Mouse (Mus musculus): ENCODE measurements around the gene Gm9936. TPM values are rescaled to one million over a fixed set of nuclear protein-coding genes. Genes with fewer than 3 reads are reported as not detected.

The Gm9936 gene
- polyA plus RNA-seq, 1 experiment from 2014 or later = 2.1 TPM

DNA sequence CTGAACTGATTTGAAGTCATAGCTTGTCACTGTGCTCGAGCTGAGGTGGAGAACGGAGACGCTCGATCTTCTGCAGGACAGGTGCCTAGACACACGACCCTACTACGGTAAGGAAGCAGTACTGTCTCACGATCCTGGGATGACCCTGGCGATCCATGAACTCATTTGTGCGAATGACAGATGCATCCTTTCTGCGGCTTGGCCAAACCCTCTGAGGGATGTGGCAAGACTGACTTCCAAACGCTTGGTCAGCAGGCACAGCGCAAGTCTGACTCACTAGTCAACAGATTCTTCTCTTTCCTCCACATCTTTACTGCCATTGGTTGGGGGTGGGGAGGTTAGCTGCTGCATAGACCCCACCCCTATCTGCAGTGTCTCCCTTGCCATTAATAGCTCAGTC, 31.1 kb downstream of the Gm9936 start:
- WGBS = 96% methylated on average over 12 of the region's 12 CpGs
- no peaks in the 10 kb centered on the region for H3K36me3 ChIP-seq
- no peak for ATAC-seq (replicated peaks)

DNA sequence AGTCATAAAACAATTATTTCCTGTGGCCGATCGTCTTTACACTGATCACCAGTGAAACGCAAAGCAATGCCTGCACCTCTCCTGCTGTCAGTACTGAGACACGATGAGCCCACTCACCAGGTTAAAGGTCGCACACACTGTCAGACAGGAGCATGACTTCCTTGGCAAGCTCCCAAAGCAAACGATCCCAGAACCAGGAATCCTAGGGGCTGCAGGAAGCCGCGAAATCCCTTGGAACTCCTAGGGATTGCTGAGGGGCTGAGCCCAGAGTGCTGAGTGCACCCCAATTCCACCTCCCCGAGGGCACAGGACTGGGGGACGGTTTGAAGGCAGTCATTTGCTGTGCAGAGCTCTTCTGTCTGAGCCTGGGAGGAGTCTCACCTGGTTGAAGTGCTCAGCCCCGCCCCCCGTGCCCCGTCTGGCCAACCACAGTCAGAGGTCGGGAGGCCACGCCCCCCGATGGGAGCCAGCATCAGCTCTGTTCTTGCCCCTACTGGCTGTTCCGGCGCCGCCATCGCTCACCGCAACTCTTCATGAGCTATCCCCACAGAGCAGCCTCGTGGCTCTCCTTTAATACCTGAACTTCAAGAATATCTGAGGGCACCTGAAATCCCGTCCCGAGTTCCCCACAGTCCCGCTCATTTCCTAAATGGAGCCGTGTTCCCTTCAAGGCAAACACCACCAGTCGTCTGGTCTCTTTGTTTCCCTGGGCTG, 32.3 kb downstream of the Gm9936 start:
- Histone ChIP-seq H3K9ac (replicated peaks) (peak overlapping the region; percentile 36), H3K4me2 (replicated peaks) (peak overlapping the region; percentile 62), H3K27me3 (no peaks in the 10 kb centered on the region), H3K9me3 (no peaks in the 10 kb centered on the region; the same call in 1 of the 2 replicates), H3K36me3 (0 out of 2 replicates have a peak, but pooled peaks cover 3% of the 10 kb centered on the region), H3K4me1 (peaks cover 15% of the 10 kb centered on the region), H3K27ac (replicated peaks) (peak overlapping the region; percentile 57; the same call in 1 of the 2 replicates), H3K4me3 (peak overlapping the region; percentile 39)
- peak; percentile 62 for ATAC-seq (replicated peaks)
- WGBS = 12% methylated on average over 27 of the region's 27 CpGs

More for the DNA sequence above, 31.1 kb downstream of the Gm9936 start:
- Histone ChIP-seq H3K4me1 (peaks cover 10% of the 10 kb centered on the region), H3K9me3 (no peaks in the 10 kb centered on the region), H3K27me3 (no peaks in the 10 kb centered on the region), H3K4me2 (replicated peaks) (no peak overlapping the region), H3K4me3 (no peak overlapping the region), H3K9ac (replicated peaks) (no peak overlapping the region), H3K27ac (replicated peaks) (no peak overlapping the region)

DNA sequence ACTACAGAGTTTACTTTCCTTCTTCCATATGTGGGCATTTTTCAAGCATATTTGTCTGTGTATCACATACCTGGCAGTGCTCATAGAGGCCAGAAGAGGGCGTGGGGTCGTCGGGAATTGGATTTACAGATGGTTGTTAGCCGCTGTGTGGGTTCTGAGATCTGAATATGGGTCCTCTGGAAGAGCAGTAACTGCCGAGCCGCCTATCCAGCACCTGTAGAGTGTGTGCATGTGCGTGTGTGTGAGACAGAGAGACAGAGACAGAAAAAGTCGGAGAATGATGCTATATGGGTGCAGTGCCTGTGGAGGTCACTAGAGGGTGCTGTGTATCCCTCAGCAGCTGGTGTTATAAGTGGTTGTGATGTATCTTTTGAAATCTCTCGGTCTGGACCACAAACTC, 34.3 kb downstream of the Gm9936 start:
- H3K4me1 ChIP-seq = peaks cover 15% of the 10 kb centered on the region
- no peak overlapping the region for H3K4me2 ChIP-seq (replicated peaks)
- ATAC-seq (replicated peaks) = no peak
- 14% methylated on average over 9 of the region's 9 CpGs for WGBS
- H3K9ac ChIP-seq (replicated peaks) = no peak overlapping the region
- H3K4me3 ChIP-seq = peak overlapping the region; percentile 1; the same call in 1 of the 2 replicates
- H3K36me3 ChIP-seq = 0 out of 2 replicates have a peak, but pooled peaks cover 3% of the 10 kb centered on the region
- H3K27ac ChIP-seq (replicated peaks) = no peak overlapping the region
- no peaks in the 10 kb centered on the region for H3K27me3 ChIP-seq
- H3K9me3 ChIP-seq = no peaks in the 10 kb centered on the region; the same call in 1 of the 2 replicates

DNA sequence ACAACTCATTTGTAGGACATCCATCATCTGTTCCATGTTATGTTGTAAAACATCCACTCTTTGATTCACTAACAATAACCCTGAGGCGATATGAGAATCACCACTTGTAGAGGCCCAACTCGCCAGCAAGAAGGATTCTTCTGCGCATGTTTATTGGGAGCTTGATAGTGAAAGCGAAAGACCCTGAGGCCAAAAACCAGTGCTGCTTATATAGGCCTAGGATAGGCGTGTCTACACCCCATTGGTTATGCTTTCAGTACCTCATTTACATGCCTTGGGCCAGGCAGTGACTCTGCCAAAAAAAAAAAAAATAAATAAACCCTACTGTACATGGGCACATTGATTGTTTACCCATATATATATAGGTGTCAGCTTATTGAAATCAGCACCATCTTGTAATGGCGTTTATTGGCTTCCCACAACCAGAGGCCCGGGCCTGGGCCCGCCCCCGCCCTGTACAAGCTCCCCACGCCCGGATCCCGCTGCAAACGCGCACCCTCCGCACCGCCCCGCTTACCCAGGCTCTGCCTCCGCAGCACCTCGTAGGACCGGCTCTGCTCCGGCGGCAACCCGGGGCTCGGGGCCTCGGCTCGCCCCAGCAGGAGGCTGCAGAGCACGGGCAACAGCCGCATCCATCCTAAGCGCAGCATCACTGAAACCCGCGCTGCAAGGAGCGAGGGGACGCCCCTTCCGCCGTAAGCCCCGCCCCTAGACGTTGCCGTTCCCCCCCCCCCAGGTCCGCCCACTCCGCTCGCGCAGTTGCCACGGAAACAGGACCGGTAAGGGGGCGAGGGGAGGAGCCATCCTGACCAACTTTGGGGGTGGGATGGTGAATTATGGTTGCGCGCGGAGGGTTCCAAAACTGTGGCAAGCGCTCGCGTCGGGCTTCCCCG, 35.4 kb downstream of the Gm9936 start, which contains the start of gene 1500011B03Rik:
TSS of gene 1500011B03Rik (minus strand) at position 673 of the 893 bp plus-strand sequence.
- H3K27ac ChIP-seq (replicated peaks) = peak within 1 kb of the TSS; percentile 83
- 7% methylated on average over 52 of the region's 53 CpGs for WGBS
- H3K4me3 ChIP-seq = peak within 1 kb of the TSS; percentile 55
- H3K4me2 ChIP-seq (replicated peaks) = peak within 1 kb of the TSS; percentile 53
- H3K36me3 ChIP-seq = 0 out of 2 replicates have a peak, but pooled peaks cover 3% of the 10 kb centered on the region
- ATAC-seq (replicated peaks) = peak; percentile 91
- peaks cover 15% of the 10 kb centered on the region for H3K4me1 ChIP-seq
- H3K9ac ChIP-seq (replicated peaks) = peak within 1 kb of the TSS; percentile 79
- H3K27me3 ChIP-seq = no peaks in the 10 kb centered on the region
- H3K9me3 ChIP-seq = no peaks in the 10 kb centered on the region; the same call in 1 of the 2 replicates

DNA sequence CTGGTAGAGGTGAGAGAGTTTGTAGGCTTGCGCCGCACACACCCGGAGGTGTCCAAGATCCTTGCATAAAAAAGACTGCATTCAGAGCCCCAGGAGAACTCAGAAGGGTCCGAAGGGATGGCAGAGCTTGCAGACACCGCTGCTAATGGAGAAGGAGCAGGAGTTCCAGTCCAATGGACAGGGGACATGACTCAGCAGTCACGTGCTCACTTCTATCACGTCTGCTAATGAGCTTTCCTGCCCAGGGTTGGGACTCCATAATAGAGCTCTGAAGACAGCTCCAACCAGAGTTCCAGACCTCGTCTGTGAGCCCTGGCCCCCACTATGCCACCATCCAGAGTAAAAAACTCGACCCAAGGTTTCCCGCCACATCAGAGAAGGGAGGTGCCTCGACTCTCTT, 40.4 kb downstream of the Gm9936 start:
- Histone ChIP-seq H3K4me3 (no peak overlapping the region), H3K4me1 (peaks cover 7% of the 10 kb centered on the region), H3K27me3 (no peaks in the 10 kb centered on the region), H3K4me2 (replicated peaks) (no peak overlapping the region), H3K9ac (replicated peaks) (no peak overlapping the region), H3K9me3 (no peaks in the 10 kb centered on the region; the same call in 1 of the 2 replicates), H3K27ac (replicated peaks) (no peak overlapping the region), H3K36me3 (0 out of 2 replicates have a peak, but pooled peaks cover 3% of the 10 kb centered on the region)
- WGBS = 74% methylated on average over 11 of the region's 11 CpGs
- no peak for ATAC-seq (replicated peaks)

DNA sequence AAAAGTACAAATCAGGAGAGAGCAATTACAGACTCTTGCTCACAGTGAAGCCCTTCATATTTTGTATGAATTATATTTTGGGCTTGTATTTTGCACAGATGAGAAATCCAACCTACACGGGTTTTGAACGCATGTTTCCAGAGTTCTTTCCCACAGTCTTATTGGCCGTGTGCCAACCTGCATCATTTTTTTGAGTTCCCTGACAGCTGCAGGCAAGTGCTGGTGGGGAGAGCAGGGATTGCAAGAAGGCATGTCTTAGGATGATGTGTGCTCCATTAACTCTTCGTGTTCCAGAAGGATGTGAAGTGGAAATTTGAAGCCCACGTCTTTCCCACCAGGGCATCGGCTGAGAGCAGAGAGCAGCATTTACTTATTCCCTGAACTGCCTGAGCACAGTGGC, 41.9 kb downstream of the Gm9936 start:
- Histone ChIP-seq H3K4me3 (no peak overlapping the region), H3K36me3 (0 out of 2 replicates have a peak, but pooled peaks cover 3% of the 10 kb centered on the region), H3K27me3 (no peaks in the 10 kb centered on the region), H3K9me3 (no peaks in the 10 kb centered on the region; the same call in 1 of the 2 replicates), H3K9ac (replicated peaks) (no peak overlapping the region), H3K4me2 (replicated peaks) (no peak overlapping the region), H3K4me1 (peaks cover 14% of the 10 kb centered on the region), H3K27ac (replicated peaks) (no peak overlapping the region)
- 63% methylated on average over 6 of the region's 6 CpGs for WGBS
- no peak for ATAC-seq (replicated peaks)

DNA sequence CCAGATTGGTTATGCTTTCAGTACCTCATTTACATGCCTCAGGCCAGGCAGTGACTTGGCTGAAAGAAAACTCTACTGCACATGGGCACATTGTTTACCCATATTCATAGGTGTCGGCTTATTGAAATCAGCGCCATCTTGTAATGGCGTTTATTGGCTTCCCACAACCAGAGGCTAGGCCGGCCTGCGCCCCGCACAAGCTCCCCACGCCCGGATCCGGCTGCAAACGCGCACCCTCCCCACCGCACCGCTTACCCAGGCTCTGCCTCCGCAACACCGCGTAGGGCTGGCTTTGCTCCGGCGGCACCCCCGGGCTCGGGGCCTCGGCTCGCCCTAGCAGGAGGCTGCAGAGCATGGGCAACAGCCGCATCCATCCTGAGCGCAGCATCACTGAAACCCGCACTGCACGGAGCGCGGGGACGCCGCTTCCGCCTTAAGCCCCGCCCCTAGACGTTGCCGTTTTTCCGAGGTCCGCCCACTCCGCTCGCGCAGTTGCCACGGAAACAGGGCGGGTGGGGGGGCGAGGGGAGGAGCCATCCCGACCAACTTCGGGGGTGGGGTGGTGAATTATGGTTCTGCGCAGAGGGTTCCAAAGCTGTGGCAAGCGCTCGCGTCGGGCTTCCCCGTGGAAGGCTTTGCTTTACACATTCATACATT, 44.8 kb downstream of the Gm9936 start:
- H3K36me3 ChIP-seq = peaks cover 1% of the 10 kb centered on the region
- H3K4me3 ChIP-seq = peak overlapping the region; percentile 97
- peak overlapping the region; percentile 92 for H3K9ac ChIP-seq (replicated peaks)
- peaks cover 25% of the 10 kb centered on the region for H3K4me1 ChIP-seq
- H3K9me3 ChIP-seq = no peaks in the 10 kb centered on the region
- H3K4me2 ChIP-seq (replicated peaks) = peak overlapping the region; percentile 59
- H3K27me3 ChIP-seq = no peaks in the 10 kb centered on the region
- ATAC-seq (replicated peaks) = peak; percentile 98
- under 1% methylated on average over 50 of the region's 50 CpGs for WGBS
- H3K27ac ChIP-seq (replicated peaks) = peak overlapping the region; percentile 99

DNA sequence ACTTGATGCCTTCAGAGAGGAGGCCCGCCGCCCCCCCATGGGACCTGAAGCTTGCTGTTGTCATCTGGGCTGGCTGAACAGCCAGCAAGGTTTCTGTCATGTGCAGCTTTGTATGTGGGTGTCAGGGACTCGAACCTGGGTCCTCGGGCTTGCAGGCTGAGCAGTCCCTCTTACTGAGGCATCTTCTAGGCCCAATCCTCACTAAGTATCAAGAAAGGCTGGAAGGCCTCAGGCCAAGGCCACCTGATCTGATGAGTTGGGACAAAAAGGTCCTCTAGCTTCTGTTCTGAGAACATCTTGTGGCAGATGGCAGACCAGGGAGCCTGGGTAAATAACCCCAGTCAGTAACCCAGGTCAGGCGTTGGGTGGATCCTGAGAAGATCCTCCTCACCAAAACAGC, 48.7 kb downstream of the Gm9936 start:
- Histone ChIP-seq H3K9ac (replicated peaks) (no peak overlapping the region), H3K27ac (replicated peaks) (no peak overlapping the region), H3K27me3 (no peaks in the 10 kb centered on the region), H3K4me1 (peaks cover 25% of the 10 kb centered on the region), H3K9me3 (no peaks in the 10 kb centered on the region), H3K4me3 (no peak overlapping the region), H3K36me3 (peaks cover 12% of the 10 kb centered on the region), H3K4me2 (replicated peaks) (no peak overlapping the region)
- ATAC-seq (replicated peaks) = no peak
- WGBS = 90% methylated on average over 5 of the region's 5 CpGs

DNA sequence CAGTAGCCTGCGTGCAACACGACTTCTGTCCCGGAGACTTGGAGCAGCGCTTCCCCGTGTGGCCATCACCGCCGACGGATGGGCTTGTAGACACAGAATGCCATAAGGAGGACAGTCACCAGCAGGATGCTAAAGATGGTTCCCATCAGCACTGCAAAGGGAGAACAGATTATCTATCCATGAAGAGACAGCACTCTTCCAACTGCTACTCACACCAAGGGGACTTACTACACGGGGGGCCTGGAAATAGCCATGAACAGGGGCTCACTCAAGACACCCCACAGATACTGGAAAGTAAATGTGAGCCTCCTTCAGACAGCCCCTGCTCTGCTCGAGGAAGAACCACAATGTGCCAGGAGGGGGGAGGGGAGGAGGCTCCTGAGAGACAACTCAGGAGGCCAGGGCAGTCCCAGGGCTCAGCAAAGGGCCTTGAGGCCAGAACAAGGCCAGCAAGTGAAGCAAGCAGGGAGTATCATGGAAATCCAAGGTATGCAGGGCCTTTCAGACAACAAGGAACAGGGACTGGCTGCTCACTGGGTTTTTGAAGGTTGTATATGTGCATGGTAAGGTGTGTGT, 49.2 kb downstream of the Gm9936 start:
- WGBS = 82% methylated on average over 10 of the region's 10 CpGs
- Histone ChIP-seq H3K4me3 (no peak overlapping the region), H3K9ac (replicated peaks) (no peak overlapping the region), H3K9me3 (no peaks in the 10 kb centered on the region), H3K36me3 (peaks cover 18% of the 10 kb centered on the region), H3K4me2 (replicated peaks) (no peak overlapping the region), H3K27me3 (no peaks in the 10 kb centered on the region), H3K4me1 (peaks cover 25% of the 10 kb centered on the region), H3K27ac (replicated peaks) (no peak overlapping the region)
- ATAC-seq (replicated peaks) = no peak

DNA sequence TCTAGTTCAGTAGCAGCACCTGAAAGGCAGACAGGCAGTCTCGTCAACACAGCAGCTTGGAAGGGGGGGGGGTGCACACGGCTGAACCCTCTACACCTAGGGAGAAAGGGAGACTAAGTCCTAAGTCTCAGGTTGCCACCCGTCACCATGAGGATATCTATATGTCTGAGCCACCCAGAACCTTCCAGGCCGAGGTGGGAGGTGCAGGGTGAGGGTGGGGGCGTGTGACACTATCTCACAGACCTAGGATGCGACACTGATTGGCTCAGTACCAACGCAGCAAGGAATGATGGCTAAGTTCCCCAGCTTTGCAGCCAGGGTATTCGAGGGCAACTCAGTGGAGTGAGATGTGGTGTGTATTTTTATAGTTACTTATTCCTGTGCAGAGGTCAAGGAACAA, 50.1 kb downstream of the Gm9936 start:
- Histone ChIP-seq H3K36me3 (peaks cover 27% of the 10 kb centered on the region), H3K27ac (replicated peaks) (no peak overlapping the region), H3K9me3 (no peaks in the 10 kb centered on the region), H3K4me3 (no peak overlapping the region), H3K4me1 (peaks cover 25% of the 10 kb centered on the region), H3K4me2 (replicated peaks) (no peak overlapping the region), H3K9ac (replicated peaks) (no peak overlapping the region), H3K27me3 (no peaks in the 10 kb centered on the region)
- no peak for ATAC-seq (replicated peaks)
- WGBS = 88% methylated on average over 8 of the region's 8 CpGs

DNA sequence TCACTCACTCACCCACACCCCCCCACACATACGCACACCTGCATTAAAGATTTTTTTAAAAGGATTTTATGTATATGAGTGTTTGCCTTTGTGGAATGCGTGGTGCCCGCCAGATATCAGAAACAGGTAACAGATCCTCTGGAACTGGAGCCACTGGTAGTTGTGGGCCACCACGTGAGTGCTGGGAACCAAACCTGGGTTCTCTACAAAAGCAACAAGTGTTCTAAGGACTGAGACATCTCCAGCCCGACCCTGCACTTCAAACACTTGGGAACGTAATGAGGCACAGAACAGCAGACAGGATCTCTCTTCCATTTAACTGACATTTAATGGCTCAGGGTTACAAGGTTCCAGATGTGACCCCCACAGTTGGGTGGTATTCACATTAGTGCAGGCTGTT, 50.6 kb downstream of the Gm9936 start:
- Histone ChIP-seq H3K9ac (replicated peaks) (no peak overlapping the region), H3K4me2 (replicated peaks) (no peak overlapping the region), H3K9me3 (no peaks in the 10 kb centered on the region), H3K36me3 (peaks cover 32% of the 10 kb centered on the region), H3K27ac (replicated peaks) (no peak overlapping the region), H3K27me3 (no peaks in the 10 kb centered on the region), H3K4me1 (peaks cover 24% of the 10 kb centered on the region), H3K4me3 (no peak overlapping the region)
- no peak for ATAC-seq (replicated peaks)
- WGBS = 77% methylated on average over 6 of the region's 6 CpGs
